Mouse (Mus musculus): Measurements from ENCODE around the gene Ezh1.
A peak's percentile ranks its signal among the peaks of the same experiment; 100 is the strongest.

The Ezh1 gene

GRCm38 (mm10) chr11:101226065-101226701 lies at the start of gene Ezh1:
TSS of gene Ezh1 (minus strand) at chr11:101226463.
- peak; percentile 86 for DNase-seq (ENCODE audit: low spot score)

- DNase-seq (ENCODE audit: low spot score) = no peak
These were observed 49.0 kb upstream of the Ezh1 start for GRCm38 (mm10) chr11:101275309-101275708.

GRCm38 (mm10) chr11:101272446-101272845 lies 46.2 kb upstream of the Ezh1 start:
- DNase-seq (ENCODE audit: low spot score) = no peak

GRCm38 (mm10) chr11:101269577-101270116 lies 43.4 kb upstream of the Ezh1 start:
- peak; percentile 62 for DNase-seq (ENCODE audit: low spot score)

- DNase-seq (ENCODE audit: low spot score) = no peak
These were observed 39.6 kb upstream of the Ezh1 start for GRCm38 (mm10) chr11:101265906-101266305.

- DNase-seq (ENCODE audit: low spot score) = peak; percentile 64
These were observed 38.8 kb upstream of the Ezh1 start for GRCm38 (mm10) chr11:101264954-101265471.

- peak; percentile 50 for DNase-seq (ENCODE audit: low spot score)
These were observed 37.7 kb upstream of the Ezh1 start for GRCm38 (mm10) chr11:101263989-101264280.

- DNase-seq (ENCODE audit: low spot score) = peak; percentile 47
These were observed 37.1 kb upstream of the Ezh1 start for GRCm38 (mm10) chr11:101263138-101263988.

- peak; percentile 56 for DNase-seq (ENCODE audit: low spot score)
These were observed 36.2 kb upstream of the Ezh1 start for GRCm38 (mm10) chr11:101262272-101262967.

- DNase-seq (ENCODE audit: low spot score) = no peak
These were observed 34.6 kb upstream of the Ezh1 start for GRCm38 (mm10) chr11:101260826-101261380.

GRCm38 (mm10) chr11:101259948-101260825 lies 33.9 kb upstream of the Ezh1 start, which contains the start of gene Wnk4:
TSS of gene Wnk4 (plus strand) at chr11:101260567.
- peak; percentile 74 for DNase-seq (ENCODE audit: low spot score)

- no peak for DNase-seq (ENCODE audit: low spot score)
These were observed 33.0 kb upstream of the Ezh1 start for GRCm38 (mm10) chr11:101259261-101259712.

- no peak for DNase-seq (ENCODE audit: low spot score)
These were observed 29.8 kb upstream of the Ezh1 start for GRCm38 (mm10) chr11:101255826-101256775.

- peak; percentile 92 for DNase-seq (ENCODE audit: low spot score)
These were observed 27.5 kb upstream of the Ezh1 start, which contains the start of gene Vps25 for GRCm38 (mm10) chr11:101253613-101254389. TSS of gene Vps25 (plus strand) at chr11:101253707.

GRCm38 (mm10) chr11:101252941-101253340 lies 26.7 kb upstream of the Ezh1 start:
- peak; percentile 48 for DNase-seq (ENCODE audit: low spot score)

GRCm38 (mm10) chr11:101251031-101251430 lies 24.8 kb upstream of the Ezh1 start:
- no peak for DNase-seq (ENCODE audit: low spot score)

- DNase-seq (ENCODE audit: low spot score) = peak; percentile 83
These were observed 22.2 kb upstream of the Ezh1 start for GRCm38 (mm10) chr11:101248258-101248994.

GRCm38 (mm10) chr11:101247521-101248030 lies 21.3 kb upstream of the Ezh1 start:
- no peak for DNase-seq (ENCODE audit: low spot score)

Measured in embryo, embryonic 10.5 days (tissue).